Mouse (Mus musculus) right cerebral cortex, adult 18-20 months (tissue): ENCODE measurements around the gene Usp22.
"Not testable (repeated sequence)": the region's sequence is repeated elsewhere in the genome, so short reads cannot be mapped to it uniquely, and the experiment has no call there.

Source experiments
- DNase-seq: peaks from one replicate; pipeline ENCODE4 v3.0.0; 2022; ENCODE audit warnings: mixed read lengths

Gene Usp22

GRCm38 (mm10) chr11:61183820-61184219 lies 9.0 kb upstream of the Usp22 start:
- no peak for DNase-seq

DNA sequence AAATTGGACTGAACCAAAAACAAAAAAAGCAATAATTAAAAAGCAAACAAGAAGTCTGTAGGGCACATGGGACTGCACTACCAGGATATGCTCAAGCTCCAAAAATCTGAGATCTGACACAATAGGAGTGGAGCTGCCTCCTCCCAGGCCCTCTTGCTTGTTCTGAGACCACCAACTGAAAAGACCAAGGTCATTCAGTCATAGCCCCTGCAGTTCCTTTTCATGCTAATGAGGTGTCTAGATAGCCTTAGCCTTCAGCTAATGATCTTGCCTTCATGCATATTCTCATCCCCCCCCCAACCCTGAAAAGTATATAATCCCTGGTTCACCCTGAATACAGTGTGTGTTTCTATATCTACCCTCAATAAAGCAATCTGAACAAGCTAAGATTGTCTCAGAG lies 6.8 kb upstream of the Usp22 start:
- no peak for DNase-seq

DNA sequence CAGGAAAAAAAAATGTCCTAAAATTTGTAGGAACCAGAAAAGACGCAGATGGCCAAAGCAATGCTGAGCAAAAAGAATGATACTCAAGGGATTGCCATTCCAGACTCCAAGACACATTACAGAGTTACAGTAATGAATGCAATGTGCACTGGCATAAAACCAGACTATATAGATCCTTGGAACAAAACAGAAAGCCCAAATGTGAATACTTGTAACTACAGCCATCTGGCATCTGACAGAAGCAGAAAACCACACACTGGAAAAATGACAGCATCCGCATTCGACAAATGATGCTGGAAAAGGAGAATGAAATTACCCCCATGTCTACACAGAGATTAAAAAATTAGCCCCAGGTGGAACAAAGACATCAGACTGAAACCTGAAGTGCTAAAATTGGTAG lies 5.5 kb upstream of the Usp22 start:
- peak; percentile 23 for DNase-seq

DNA sequence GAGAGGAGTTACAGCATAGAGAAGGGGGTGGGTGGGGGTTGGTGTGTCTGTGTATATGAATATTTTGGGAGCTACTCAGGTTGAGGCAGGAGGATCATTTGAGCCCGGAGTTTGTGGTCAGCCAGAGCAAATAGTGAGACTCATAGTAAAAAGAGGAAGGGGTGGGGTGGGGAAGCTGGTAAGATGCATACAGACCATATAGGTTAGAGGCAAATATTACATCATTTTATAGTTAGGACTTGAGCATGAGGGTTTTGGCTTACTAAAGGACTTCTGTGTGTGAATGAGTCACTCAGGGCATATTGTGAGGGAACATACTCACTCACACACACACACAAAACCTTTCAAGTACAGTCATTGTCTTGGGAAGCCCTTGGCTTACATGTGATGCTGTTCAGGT lies 1.5 kb upstream of the Usp22 start:
- no peak for DNase-seq

DNA sequence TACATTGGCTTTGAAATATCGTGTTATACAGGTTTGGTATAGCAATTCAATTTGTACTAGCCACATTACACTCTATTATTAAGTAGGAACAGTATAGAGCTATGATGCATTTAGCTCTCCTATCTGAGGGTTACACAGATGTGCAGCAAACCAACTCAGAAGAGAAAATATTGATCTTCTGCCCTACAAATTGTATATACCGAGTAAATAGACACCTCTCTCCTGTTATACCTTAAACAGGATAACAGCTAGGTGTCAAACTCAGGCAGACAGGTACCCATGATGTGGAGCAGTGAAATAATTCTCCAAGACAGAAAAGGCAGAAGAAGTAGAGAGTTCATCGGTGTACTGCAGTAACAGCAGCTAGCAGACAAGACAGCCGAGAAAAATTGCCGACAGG lies 923 bp upstream of the Usp22 start:
- DNase-seq, result no peak

GRCm38 (mm10) chr11:61174291-61174820 lies 499 bp downstream of the Usp22 start:
- peak; percentile 42 for DNase-seq

GRCm38 (mm10) chr11:61173477-61173876 lies 1.4 kb downstream of the Usp22 start:
- DNase-seq, result not testable (repeated sequence)

GRCm38 (mm10) chr11:61170184-61170583 lies 4.7 kb downstream of the Usp22 start:
- DNase-seq, result no peak

DNA sequence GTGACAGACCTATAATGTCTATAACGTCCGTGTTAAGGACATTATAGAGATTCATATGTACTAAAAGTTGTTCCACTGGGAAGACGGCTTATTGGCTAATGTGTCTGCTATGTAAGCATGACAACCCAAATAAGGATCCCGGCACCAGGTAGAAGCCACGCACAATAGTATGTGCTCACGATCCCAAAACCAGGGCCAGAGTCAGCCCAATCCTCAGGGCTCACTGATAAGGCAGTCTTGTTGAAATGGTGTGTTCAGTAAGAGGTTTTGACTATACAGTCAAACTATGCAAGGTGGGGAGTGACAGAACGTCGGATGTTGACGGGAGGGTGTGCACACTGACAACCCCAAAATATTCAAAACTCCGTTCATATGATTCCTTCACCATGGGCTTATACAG lies 10.0 kb downstream of the Usp22 start:
- no peak for DNase-seq

- no peak for DNase-seq
These were observed 10.5 kb downstream of the Usp22 start for GRCm38 (mm10) chr11:61164366-61164765.

DNA sequence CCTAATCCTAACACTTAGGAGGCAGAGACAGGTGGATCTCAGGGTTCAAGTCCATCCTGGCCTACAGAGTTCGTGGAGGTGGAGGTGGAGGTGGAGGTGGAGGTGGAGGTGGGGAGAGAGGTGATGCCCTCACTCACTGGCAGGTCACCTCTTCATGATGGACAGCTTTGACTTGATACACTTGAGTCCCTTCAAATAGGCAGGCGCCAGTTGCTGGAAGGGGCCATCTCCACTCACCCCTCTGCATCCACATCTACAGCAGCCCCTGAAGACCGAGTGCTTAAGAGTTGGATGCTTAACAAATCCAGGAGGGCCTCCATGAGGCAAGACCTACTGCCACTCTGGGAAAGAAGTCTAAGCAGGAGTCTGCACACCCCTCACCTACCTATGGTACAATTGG lies 11.5 kb downstream of the Usp22 start:
- no peak for DNase-seq

GRCm38 (mm10) chr11:61162776-61163175 lies 12.1 kb downstream of the Usp22 start:
- DNase-seq, result no peak

GRCm38 (mm10) chr11:61161121-61161520 lies 13.7 kb downstream of the Usp22 start:
- DNase-seq, result no peak

GRCm38 (mm10) chr11:61159796-61160732 lies 14.8 kb downstream of the Usp22 start:
- no peak for DNase-seq

GRCm38 (mm10) chr11:61158141-61158540 lies 16.7 kb downstream of the Usp22 start:
- DNase-seq, result no peak

- DNase-seq, result peak; percentile 52
These were observed 19.1 kb downstream of the Usp22 start for GRCm38 (mm10) chr11:61155727-61156126.

GRCm38 (mm10) chr11:61150233-61151001 lies 24.4 kb downstream of the Usp22 start:
- no peak for DNase-seq

DNA sequence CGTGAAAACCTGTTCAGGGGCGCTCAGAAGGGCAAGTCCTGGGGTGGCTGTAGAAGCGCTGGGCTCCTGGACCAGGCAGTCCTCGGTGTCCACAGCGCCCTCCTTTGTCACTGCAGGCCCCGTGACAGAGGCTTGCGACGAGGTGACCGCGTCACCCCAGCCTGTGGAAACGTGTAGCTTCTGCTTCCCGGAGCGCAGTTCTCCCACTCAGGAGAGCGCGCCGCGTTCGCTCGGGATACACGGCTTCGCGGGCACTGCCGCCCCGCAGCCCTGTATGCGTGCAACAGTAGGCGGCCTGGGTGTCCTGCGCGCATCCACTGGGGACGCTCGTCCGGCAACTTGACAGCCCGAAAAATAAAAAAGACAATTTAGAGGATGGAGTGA lies 27.6 kb downstream of the Usp22 start:
- peak; percentile 47 for DNase-seq

DNA sequence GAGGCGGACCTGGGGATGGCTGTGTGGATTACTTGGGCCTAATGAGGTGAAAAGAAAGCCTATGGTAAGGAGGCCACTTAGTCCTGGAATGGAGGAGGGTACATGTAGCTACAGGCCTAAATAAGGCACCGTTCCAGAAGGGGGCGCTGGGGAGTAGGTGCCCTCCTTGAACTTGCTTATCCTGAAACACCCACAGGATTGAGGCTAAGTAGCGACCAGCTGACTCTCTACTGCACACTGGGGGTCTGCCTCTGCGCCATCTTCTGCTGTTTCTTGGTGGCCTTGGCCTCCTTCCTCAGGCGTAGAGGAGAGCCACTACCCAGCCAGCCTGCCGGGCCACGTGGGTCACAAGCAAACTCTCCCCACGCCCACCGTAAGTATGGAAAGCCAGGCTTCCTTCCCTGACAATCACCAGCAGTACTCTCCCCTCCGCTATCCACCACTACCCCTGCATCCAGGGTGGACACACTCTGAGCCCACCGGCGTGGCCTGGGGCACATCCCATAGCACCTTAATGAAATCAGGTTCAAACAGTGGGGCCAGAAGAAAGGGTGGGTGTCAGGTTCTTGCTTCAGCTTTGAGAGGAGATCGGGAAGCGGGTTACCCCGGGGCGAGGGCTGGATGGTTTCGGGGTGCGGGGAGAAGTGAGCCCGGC lies 28.1 kb downstream of the Usp22 start:
- no peak for DNase-seq

GRCm38 (mm10) chr11:61145551-61145950 lies 29.3 kb downstream of the Usp22 start:
- no peak for DNase-seq

DNA sequence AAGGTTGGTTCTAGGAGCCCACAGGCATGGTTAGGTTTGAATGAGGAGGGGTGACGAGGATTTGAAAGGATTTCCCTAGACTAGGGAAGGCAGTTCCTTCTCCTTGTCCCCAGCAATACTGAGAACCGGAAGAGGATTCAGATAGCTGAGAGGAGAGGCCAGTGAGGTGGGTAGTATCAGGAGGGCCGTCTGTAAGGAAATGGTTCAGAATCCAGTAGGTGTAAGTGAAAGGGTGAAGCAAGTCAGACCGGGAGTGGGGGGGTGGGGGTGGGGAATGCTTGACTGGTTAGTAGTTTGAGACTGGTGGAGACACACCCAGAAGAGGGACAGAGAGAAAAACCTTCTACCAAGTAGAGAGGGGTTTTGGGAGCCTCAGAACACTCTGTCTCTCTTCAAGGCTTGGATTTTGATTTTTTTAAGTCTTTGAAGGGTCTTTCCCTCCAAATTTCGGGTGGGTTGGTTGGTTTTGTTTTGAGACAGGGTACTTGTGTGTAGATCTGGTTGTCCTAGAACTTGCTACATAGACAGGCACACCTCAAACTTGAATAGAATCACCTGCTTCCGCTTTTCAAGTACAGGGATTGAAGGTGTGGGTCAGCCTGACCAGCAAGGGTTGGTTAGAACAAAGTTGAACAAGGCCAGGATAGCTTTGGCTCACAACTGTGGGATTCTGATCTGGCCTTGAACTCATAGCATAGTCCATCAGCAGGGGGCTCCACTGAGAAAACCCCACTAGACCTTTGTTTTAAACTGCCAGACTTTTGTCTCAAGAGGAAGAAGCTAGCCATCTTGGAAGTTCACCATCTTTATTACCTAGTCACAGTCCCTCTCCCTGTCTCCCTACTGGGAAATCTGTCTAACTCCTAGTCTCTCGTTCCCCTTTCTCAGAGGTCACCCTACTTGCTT lies 31.0 kb downstream of the Usp22 start:
- no peak for DNase-seq

DNA sequence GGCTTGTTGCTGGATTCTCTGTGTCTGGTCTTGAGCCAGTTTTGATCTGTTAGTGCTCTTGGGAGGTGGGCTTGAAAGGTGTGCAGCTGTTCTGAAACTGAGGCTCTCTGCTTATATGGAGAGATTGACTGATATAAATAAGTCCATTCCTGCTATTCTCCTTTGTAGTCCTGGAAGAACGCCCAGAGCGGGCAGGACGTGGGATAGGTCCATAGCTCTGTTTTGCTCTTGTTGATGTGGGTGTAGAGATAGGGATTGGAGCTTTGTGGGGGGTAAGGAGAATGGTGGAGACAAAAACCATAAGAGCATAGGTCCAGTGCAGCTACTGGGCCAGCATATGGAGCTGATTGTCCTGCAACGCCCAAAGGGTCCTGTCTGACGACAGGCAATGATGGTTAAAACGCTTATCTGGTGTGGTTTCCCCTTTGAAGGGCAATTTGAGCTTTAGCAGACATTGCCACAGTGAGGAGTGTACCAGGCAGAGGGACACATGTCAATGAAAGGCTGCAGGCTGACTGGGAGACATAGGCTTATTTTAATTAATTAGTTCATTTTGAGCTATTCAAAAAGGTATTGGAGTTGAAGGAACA lies 31.8 kb downstream of the Usp22 start:
- DNase-seq, result no peak
